Mouse (Mus musculus): ENCODE measurements around the gene Neurl2.

The Neurl2 gene

GRCm38 (mm10) chr2:164786388-164786885 is 46.8 kb downstream of the Neurl2 start:
- DNase-seq (ENCODE audit: low spot score in 2 of 2), result no peak

GRCm38 (mm10) chr2:164785481-164786387 is 47.5 kb downstream of the Neurl2 start, which contains the start of gene Snx21:
Gene Snx21 (plus strand): TSS chr2:164785823.
- DNase-seq (ENCODE audit: low spot score in 2 of 2), result peak; percentile 82 to 85

- DNase-seq (ENCODE audit: low spot score in 2 of 2), result no peak
Measured at GRCm38 (mm10) chr2:164784869-164785420, 48.3 kb downstream of the Neurl2 start.

- DNase-seq (ENCODE audit: low spot score in 2 of 2), result no peak
Measured at GRCm38 (mm10) chr2:164783926-164784581, 49.2 kb downstream of the Neurl2 start.

DNA sequence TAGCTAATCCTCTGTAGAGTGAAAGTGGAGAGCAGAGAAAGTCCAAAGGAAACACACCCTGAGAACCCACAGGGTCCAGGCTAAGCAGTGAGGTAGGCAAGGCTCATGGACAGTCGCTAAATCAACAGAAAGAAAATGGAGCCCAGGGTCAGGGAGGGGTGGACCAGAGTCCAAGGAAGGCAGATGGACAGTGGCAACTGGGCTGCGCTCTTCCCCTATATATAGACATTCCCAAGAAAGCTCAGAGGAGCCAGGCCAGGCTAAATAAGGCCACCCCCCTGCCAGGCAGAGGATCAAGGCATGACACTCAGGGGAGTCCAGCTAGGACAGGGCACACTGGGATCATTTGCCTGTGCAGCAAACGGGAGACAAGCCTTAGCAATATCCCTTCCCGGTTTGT is 51.4 kb downstream of the Neurl2 start:
- no peak for DNase-seq (ENCODE audit: low spot score in 2 of 2)
